Mouse (Mus musculus): ENCODE measurements at regions not wholly inside any gene's neighbourhood (a gene's known extent, or its start where the extent isn't known, plus 50 kb on each side); places are given as distances from the start of the nearest gene placed in this dataset.

DNA sequence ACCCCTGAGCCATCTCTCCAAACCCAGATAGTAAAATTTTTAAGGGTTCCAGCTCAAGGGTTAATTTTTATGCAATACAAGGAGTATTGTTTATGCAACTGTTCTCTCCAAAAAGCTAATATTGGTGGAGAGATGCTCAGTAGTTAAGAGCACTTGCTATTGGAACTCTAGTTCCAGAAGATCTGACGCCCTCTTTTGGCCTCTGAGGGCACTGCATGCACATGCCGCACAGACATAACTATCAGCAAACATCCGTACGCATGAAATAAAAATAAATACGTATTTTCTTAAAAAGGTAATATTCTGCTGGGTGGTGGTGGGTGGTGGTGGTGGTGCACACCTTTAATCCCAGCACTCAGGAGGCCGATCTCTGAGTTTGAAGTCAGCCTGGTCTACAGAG lies 112.1 kb upstream of the Tmpo start:
- Histone ChIP-seq H3K9ac (replicated peaks; ENCODE audit: low read depth, low read length) (no peak overlapping the region), H3K4me1 (ENCODE audit: control insufficient read depth, insufficient read depth, low read length) (no peaks in the 10 kb centered on the region), H3K27ac (ENCODE audit: low read depth, low read length) (no peak overlapping the region), H3K27me3 (ENCODE audit: control insufficient read depth, insufficient read depth, low read length) (no peaks in the 10 kb centered on the region), H3K9me3 (ENCODE audit: control insufficient read depth, low read length) (no peaks in the 10 kb centered on the region), H3K4me2 (ENCODE audit: low read depth, low read length) (no peak overlapping the region), H3K4me3 (ENCODE audit: low read depth, low read length) (no peak overlapping the region), H3K36me3 (ENCODE audit: control insufficient read depth, insufficient read depth, low read length) (no peaks in the 10 kb centered on the region)
- ATAC-seq (ENCODE audit: low read depth) = no peak
- 93% methylated on average over 6 of the region's 6 CpGs for WGBS

DNA sequence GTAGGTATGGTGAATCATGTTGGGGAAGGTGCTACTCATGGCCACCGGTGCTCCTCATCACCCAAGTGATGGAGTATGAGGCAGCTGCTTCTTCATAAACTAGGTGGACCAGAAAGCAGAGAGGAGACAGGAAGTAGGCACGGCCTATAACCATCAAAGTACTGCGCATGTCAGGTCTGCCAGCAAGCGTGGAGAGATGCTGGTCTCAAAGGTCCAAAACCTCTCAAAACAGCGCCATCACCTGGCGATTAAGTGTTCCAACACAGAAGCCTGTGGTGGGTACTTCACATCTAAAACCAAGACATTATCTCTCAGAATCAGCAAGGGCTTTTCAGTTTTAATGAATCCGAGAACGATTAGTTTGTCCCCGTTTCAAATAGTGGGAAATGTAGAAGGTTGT lies 103.1 kb upstream of the Tmpo start:
- H3K9me3 ChIP-seq (ENCODE audit: control insufficient read depth, low read length) = no peaks in the 10 kb centered on the region
- no peak overlapping the region for H3K9ac ChIP-seq (replicated peaks; ENCODE audit: low read depth, low read length)
- WGBS = 92% methylated on average over 9 of the region's 9 CpGs
- H3K4me2 ChIP-seq (ENCODE audit: low read depth, low read length) = no peak overlapping the region
- H3K4me1 ChIP-seq (ENCODE audit: control insufficient read depth, insufficient read depth, low read length) = no peaks in the 10 kb centered on the region
- no peak overlapping the region for H3K4me3 ChIP-seq (ENCODE audit: low read depth, low read length)
- no peak overlapping the region for H3K27ac ChIP-seq (ENCODE audit: low read depth, low read length)
- no peaks in the 10 kb centered on the region for H3K27me3 ChIP-seq (ENCODE audit: control insufficient read depth, insufficient read depth, low read length)
- H3K36me3 ChIP-seq (ENCODE audit: control insufficient read depth, insufficient read depth, low read length) = no peaks in the 10 kb centered on the region
- no peak for ATAC-seq (ENCODE audit: low read depth)

DNA sequence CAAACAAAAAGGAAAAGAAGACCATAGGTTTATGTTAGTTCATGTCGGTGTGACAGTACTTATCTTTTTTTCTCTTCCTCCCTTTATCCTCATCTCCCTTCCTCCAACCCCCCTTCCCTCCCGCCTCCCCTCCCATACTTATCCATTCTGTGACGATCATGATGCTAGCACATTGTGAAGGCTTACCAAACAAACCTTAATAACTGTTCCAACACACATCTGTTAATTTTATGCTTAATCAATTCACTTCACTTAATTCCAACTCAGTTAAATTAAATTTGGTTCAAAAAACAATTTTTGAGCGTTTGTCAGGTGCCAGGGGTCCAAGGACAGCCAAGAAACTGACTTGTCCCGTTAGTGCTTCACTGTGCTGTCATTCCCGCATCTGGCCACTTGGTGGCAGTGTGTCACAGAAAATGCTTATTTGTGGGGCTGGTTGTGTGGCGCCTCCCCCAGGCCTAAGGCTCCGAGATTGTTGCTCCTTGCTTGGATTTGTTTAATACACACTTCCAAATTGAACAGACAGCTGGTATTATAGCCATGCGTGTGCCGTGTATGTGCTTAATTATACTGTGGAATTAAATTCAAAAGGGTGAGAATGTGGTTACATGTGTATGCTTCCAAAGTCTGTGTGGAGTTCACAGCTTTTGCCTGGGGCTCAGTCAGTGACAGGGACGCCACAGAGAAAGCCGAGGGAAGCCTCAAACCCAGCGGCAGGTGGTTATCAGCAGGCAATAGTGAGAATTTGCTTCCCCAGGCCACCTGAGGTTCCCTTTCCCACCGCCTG lies 90.0 kb upstream of the Tmpo start:
- Histone ChIP-seq H3K27me3 (ENCODE audit: control insufficient read depth, insufficient read depth, low read length) (no peaks in the 10 kb centered on the region), H3K4me1 (ENCODE audit: control insufficient read depth, insufficient read depth, low read length) (peaks cover 4% of the 10 kb centered on the region; the same call in 1 of the 2 replicates), H3K9ac (replicated peaks; ENCODE audit: low read depth, low read length) (peak overlapping the region; percentile 34; the same call in 1 of the 2 replicates), H3K4me3 (ENCODE audit: low read depth, low read length) (no peak overlapping the region), H3K9me3 (ENCODE audit: control insufficient read depth, low read length) (no peaks in the 10 kb centered on the region), H3K27ac (ENCODE audit: low read depth, low read length) (no peak overlapping the region), H3K36me3 (ENCODE audit: control insufficient read depth, insufficient read depth, low read length) (no peaks in the 10 kb centered on the region), H3K4me2 (ENCODE audit: low read depth, low read length) (peak overlapping the region; percentile 27; the same call in 1 of the 2 replicates)
- 14% methylated on average over 14 of the region's 14 CpGs for WGBS
- peak; percentile 83 for ATAC-seq (ENCODE audit: low read depth)

- H3K9me3 ChIP-seq (ENCODE audit: control insufficient read depth, low read length) = no peaks in the 10 kb centered on the region
- no peak overlapping the region for H3K4me3 ChIP-seq (ENCODE audit: low read depth, low read length)
- H3K4me2 ChIP-seq (ENCODE audit: low read depth, low read length) = peak overlapping the region; percentile 9; the same call in 1 of the 2 replicates
- H3K9ac ChIP-seq (replicated peaks; ENCODE audit: low read depth, low read length) = no peak overlapping the region
- 0 out of 2 replicates have a peak, but pooled peaks have one; percentile 55 for ATAC-seq (ENCODE audit: low read depth)
- WGBS = 18% methylated on average over 14 of the region's 14 CpGs
- no peak overlapping the region for H3K27ac ChIP-seq (ENCODE audit: low read depth, low read length)
- H3K4me1 ChIP-seq (ENCODE audit: control insufficient read depth, insufficient read depth, low read length) = peaks cover 4% of the 10 kb centered on the region; the same call in 1 of the 2 replicates
- H3K27me3 ChIP-seq (ENCODE audit: control insufficient read depth, insufficient read depth, low read length) = no peaks in the 10 kb centered on the region
- no peaks in the 10 kb centered on the region for H3K36me3 ChIP-seq (ENCODE audit: control insufficient read depth, insufficient read depth, low read length)
Measured at GRCm38 (mm10) chr10:91270268-91270954, 89.3 kb upstream of the Tmpo start.

- no peaks in the 10 kb centered on the region for H3K36me3 ChIP-seq (ENCODE audit: control insufficient read depth, insufficient read depth, low read length)
- no peak for ATAC-seq (ENCODE audit: low read depth)
- 92% methylated on average over 6 of the region's 6 CpGs for WGBS
- H3K27me3 ChIP-seq (ENCODE audit: control insufficient read depth, insufficient read depth, low read length) = no peaks in the 10 kb centered on the region
- H3K9me3 ChIP-seq (ENCODE audit: control insufficient read depth, low read length) = no peaks in the 10 kb centered on the region
- no peak overlapping the region for H3K27ac ChIP-seq (ENCODE audit: low read depth, low read length)
- no peak overlapping the region for H3K4me3 ChIP-seq (ENCODE audit: low read depth, low read length)
- no peak overlapping the region for H3K4me2 ChIP-seq (ENCODE audit: low read depth, low read length)
- no peak overlapping the region for H3K9ac ChIP-seq (replicated peaks; ENCODE audit: low read depth, low read length)
- H3K4me1 ChIP-seq (ENCODE audit: control insufficient read depth, insufficient read depth, low read length) = peaks cover 4% of the 10 kb centered on the region; the same call in 1 of the 2 replicates
Measured at GRCm38 (mm10) chr10:91267886-91268285, 86.8 kb upstream of the Tmpo start.

GRCm38 (mm10) chr10:91260416-91260815 lies 79.3 kb upstream of the Tmpo start:
- Histone ChIP-seq H3K4me1 (ENCODE audit: control insufficient read depth, insufficient read depth, low read length) (no peaks in the 10 kb centered on the region), H3K27me3 (ENCODE audit: control insufficient read depth, insufficient read depth, low read length) (no peaks in the 10 kb centered on the region), H3K9me3 (ENCODE audit: control insufficient read depth, low read length) (no peaks in the 10 kb centered on the region), H3K36me3 (ENCODE audit: control insufficient read depth, insufficient read depth, low read length) (no peaks in the 10 kb centered on the region), H3K4me2 (ENCODE audit: low read depth, low read length) (no peak overlapping the region), H3K27ac (ENCODE audit: low read depth, low read length) (no peak overlapping the region), H3K9ac (replicated peaks; ENCODE audit: low read depth, low read length) (no peak overlapping the region), H3K4me3 (ENCODE audit: low read depth, low read length) (no peak overlapping the region)
- WGBS = 88% methylated on average over 10 of the region's 10 CpGs
- no peak for ATAC-seq (ENCODE audit: low read depth)

DNA sequence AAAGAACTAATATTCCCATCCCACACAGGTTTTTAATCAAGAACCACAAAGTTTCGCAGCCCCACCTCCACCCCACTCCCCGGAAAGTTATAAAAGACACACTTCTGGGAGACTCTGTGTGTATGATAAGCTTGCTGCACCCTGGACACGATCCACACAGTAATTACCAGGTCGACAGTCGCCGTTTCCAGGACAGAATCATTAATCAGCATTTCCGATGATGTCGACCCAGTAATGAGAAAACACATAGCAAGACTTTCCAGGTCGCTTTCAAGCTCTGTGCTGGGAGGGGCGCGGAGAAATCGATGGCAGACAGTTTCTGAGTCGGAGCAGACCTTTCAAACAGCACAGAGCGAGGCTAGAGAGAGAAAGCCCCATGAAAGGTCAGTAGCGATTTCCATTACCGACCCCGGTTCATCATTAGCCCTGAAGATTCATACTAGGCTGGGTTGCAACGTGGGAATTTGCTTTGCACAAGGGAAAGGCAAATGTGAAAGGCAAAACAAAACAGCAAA lies 68.6 kb upstream of the Tmpo start:
- H3K27me3 ChIP-seq (ENCODE audit: control insufficient read depth, insufficient read depth, low read length) = no peaks in the 10 kb centered on the region
- no peak overlapping the region for H3K9ac ChIP-seq (replicated peaks; ENCODE audit: low read depth, low read length)
- no peaks in the 10 kb centered on the region for H3K4me1 ChIP-seq (ENCODE audit: control insufficient read depth, insufficient read depth, low read length)
- H3K27ac ChIP-seq (ENCODE audit: low read depth, low read length) = no peak overlapping the region
- no peak for ATAC-seq (ENCODE audit: low read depth)
- no peaks in the 10 kb centered on the region for H3K9me3 ChIP-seq (ENCODE audit: control insufficient read depth, low read length)
- H3K4me2 ChIP-seq (ENCODE audit: low read depth, low read length) = peak overlapping the region; percentile 29; the same call in 1 of the 2 replicates
- 34% methylated on average over 18 of the region's 18 CpGs for WGBS
- no peaks in the 10 kb centered on the region for H3K36me3 ChIP-seq (ENCODE audit: control insufficient read depth, insufficient read depth, low read length)
- no peak overlapping the region for H3K4me3 ChIP-seq (ENCODE audit: low read depth, low read length)

DNA sequence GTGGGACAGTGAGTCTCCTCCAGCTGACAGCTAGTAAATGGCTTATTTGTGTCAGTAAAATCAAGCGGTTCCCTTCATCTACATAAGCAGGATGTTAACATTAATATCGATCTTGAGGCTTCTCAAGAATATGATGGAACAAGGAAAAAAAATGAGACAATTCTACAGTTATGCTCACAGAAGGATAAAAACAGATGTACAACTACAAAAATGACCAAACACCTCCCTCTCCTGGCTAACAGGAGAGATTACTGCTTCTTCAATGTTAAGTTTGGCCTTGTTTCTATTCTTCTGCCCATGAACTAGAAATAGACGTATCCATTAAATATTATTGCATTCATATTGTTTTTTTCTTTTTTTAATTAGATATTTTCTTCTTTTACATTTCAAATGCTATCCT lies 63.2 kb upstream of the Tmpo start:
- Histone ChIP-seq H3K4me1 (ENCODE audit: control insufficient read depth, insufficient read depth, low read length) (peaks cover 10% of the 10 kb centered on the region), H3K9me3 (ENCODE audit: control insufficient read depth, low read length) (no peaks in the 10 kb centered on the region), H3K27me3 (ENCODE audit: control insufficient read depth, insufficient read depth, low read length) (no peaks in the 10 kb centered on the region), H3K36me3 (ENCODE audit: control insufficient read depth, insufficient read depth, low read length) (no peaks in the 10 kb centered on the region), H3K27ac (ENCODE audit: low read depth, low read length) (no peak overlapping the region), H3K4me2 (ENCODE audit: low read depth, low read length) (no peak overlapping the region), H3K4me3 (ENCODE audit: low read depth, low read length) (no peak overlapping the region), H3K9ac (replicated peaks; ENCODE audit: low read depth, low read length) (no peak overlapping the region)
- no peak for ATAC-seq (ENCODE audit: low read depth)
- WGBS = 92% methylated on average over 3 of the region's 3 CpGs

GRCm38 (mm10) chr10:91242491-91243046 lies 61.5 kb upstream of the Tmpo start:
- H3K36me3 ChIP-seq (ENCODE audit: control insufficient read depth, insufficient read depth, low read length) = no peaks in the 10 kb centered on the region
- 47% methylated on average over 5 of the region's 5 CpGs for WGBS

More at GRCm38 (mm10) chr10:91242491-91243046, 61.5 kb upstream of the Tmpo start:
- peaks cover 14% of the 10 kb centered on the region for H3K4me1 ChIP-seq (ENCODE audit: control insufficient read depth, insufficient read depth, low read length)
- H3K4me3 ChIP-seq (ENCODE audit: low read depth, low read length) = no peak overlapping the region
- H3K9ac ChIP-seq (replicated peaks; ENCODE audit: low read depth, low read length) = no peak overlapping the region
- no peaks in the 10 kb centered on the region for H3K27me3 ChIP-seq (ENCODE audit: control insufficient read depth, insufficient read depth, low read length)
- no peak for ATAC-seq (ENCODE audit: low read depth)
- no peaks in the 10 kb centered on the region for H3K9me3 ChIP-seq (ENCODE audit: control insufficient read depth, low read length)
- H3K4me2 ChIP-seq (ENCODE audit: low read depth, low read length) = no peak overlapping the region
- H3K27ac ChIP-seq (ENCODE audit: low read depth, low read length) = no peak overlapping the region

All from neural tube, embryonic 14.5 days (tissue).